Mouse (Mus musculus) 3T3-L1 (cell line): ENCODE results near the gene Mgmt.

ENCODE experiments used
- DNase-seq: peaks from one replicate; pipeline ENCODE4 v3.0.0-alpha.2; 2015; ENCODE audit warnings: low read depth, low spot score

Gene Mgmt

DNA sequence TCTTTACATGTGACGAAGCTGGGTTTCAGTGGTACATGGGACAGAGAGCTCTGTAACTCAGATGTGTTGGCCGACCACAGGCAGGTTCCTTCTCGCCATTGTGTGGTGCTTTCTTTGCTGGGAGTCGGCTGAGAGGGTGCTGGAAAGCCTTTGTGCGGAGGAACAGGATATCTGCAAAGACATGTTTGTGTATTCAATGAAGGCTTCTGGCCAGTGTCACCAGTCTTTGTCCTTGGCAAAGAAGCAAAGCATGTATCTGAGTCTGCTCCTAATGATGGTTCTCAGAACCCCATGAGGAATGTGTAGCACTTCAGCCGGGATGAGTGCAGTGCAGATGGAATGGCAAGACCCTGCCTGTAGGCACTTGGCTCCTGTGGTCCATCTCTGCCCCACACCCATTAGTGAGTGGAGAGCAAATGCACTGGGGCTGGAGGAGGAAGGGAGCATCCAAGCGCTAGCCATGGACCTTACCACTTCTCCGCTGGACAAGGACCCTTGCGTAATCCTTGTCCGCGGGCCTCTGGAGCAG, 14.3 kb downstream of the Mgmt start:
- DNase-seq, result no peak

- DNase-seq, result no peak
Observed at GRCm38 (mm10) chr7:136912901-136913300, 18.5 kb downstream of the Mgmt start.

DNA sequence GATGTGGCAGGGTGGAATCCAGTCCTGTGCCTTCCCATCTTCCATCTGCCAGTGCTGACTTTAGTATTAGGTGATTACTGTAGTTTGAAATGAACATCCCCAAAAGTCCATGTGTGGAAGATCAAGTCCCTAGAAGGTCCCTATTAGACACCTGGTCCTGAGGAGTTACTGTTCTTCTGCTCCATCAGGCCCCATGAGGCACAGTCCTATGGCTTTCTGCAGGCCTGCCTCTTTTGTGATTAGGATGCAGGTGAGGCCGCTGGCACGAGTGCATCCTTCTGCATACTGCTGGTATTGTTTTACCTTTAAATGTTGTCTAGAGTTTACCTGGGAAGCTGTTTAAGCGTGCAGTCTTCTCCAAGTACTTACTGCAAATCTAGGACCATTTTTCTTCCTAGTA, 21.6 kb downstream of the Mgmt start:
- DNase-seq, result no peak

DNA sequence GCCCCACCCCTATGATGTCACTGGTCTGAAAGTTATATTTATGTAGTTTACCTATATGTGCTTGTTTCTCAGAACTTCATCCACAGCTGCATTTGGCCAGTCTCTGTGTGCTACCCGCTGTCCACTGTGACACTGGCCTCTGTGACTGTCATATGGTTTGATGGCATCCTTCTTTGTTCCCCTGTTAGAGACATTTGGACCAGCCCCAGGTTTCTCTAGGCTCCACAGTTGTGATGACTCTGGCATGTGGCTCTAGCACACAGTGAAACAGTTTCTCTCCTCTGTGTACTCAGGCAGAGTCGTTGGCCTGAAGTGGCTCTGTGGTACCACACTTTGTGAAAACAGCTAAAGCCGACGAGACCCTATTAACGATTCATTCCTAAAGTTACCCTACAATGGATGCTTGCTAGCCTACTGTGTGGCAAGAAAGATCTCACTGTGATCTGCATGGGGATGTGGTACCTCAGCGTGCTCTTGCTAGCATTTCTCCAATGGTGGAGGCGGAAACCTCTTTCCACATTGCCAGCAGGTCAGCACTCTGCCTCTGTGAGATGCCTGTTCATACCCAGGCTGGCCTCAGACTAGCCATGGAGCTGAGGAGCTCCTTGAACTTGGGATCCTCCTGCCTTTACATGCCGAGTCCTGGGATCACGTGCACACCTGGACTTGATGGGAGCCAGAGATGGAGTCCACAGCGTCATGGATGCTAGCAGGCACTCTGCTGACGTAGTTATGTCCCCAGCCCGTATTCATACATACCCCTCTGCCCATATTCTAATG, 26.8 kb downstream of the Mgmt start:
- DNase-seq, result no peak

DNA sequence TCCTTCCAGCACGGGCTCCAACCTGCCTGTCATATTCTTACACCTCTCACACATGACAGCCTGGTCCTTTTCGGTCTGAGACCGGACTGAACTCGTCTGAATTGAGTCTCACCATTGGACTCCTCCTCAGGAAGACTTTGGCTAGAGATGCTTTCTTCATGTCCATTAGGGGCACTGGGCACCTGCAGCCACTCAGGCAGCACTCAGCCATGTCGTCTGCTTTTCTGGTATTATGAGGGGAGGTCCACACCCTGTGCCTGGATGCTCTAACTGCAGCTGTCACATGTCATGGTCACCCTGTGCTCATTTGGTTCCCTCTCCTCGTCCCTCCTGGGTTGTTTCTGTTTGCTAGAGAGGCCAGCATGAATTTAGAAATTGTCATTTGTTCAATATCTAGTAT, 27.8 kb downstream of the Mgmt start:
- DNase-seq, result no peak

GRCm38 (mm10) chr7:136924610-136925260, 30.3 kb downstream of the Mgmt start:
- DNase-seq, result no peak

- DNase-seq, result no peak
Observed at GRCm38 (mm10) chr7:136926178-136926577, 31.8 kb downstream of the Mgmt start.

GRCm38 (mm10) chr7:136930451-136930850, 36.0 kb downstream of the Mgmt start:
- DNase-seq, result no peak

GRCm38 (mm10) chr7:136933367-136933766, 39.0 kb downstream of the Mgmt start:
- DNase-seq, result no peak

DNA sequence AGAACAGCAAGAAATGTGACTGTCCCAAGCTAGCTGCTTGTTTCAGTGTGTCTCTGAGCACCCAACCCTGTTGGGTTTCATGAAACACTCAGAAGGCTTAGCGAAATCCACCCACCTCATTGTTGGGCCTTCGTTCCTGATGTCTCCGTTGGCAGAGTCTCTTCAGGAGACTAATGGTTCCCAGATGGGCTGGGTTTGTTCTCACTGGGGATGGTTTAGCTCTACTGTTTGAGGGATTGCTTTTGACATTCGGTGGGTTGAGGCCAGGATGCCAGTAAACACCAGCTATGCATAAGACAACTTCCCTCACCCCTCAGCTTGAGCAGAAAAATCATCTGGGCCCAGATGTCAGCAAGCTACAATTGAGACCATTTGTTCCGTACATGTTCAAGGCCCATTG, 39.9 kb downstream of the Mgmt start:
- DNase-seq, result peak; percentile 23

DNA sequence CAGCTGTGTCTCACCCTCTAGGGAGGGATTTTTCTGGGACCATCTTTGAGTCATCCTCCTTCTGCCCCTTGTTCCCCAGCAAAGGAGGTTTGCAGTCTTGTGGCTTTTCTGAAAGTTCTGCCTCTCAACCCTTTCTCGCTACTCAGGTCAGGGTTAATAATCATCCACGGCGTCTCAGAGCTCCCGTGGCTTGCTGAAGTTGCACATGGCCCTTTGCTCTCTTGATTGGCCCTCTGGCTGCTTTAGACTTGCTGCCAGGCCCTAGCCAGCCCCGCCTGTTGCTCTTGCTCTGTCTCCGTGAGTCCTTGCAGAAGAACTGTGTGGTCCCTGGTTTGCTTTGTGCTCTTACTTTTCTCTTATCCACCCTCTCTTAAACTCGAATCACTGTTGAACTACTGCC, 40.4 kb downstream of the Mgmt start:
- no peak for DNase-seq

DNA sequence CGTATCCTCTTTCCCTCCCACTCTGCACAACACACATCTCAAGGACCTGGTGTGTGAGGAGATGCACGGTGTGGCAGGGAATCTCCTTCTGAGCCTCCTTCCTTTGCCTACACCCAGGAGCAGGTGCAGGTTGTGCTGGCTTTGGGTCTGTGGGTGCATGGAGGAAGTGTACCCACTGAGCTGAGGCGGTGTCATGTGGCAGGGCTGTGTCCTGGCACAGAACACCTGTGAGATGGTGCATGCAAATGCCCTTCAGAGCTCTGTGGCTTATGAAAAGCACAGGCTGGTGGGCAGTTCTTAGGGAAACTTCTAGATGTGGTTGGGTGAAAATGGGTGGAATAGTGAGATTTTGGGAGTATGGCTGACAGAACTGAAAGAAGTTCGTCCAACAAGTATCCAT, 44.0 kb downstream of the Mgmt start:
- no peak for DNase-seq

GRCm38 (mm10) chr7:136942414-136942813, 48.0 kb downstream of the Mgmt start:
- peak; percentile 53 for DNase-seq

DNA sequence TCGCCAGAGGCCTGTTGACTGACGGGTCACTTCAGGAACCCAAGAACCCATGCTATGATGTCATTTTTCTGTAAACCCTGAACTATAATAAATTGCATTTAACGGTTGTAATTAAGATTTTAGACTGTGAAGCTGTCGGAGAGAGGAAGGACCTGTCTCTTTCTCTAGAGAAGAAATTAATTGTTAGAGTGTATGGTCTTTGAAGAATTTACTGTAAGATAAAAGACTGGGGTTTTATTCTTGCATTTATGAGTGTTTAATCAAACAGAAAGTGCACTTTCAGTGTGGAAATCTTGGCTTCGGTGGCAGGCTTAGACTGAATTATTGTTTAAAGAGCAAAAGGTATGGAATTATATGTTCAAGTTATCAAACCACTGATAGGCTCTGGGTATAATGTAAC, 49.5 kb downstream of the Mgmt start:
- no peak for DNase-seq

DNA sequence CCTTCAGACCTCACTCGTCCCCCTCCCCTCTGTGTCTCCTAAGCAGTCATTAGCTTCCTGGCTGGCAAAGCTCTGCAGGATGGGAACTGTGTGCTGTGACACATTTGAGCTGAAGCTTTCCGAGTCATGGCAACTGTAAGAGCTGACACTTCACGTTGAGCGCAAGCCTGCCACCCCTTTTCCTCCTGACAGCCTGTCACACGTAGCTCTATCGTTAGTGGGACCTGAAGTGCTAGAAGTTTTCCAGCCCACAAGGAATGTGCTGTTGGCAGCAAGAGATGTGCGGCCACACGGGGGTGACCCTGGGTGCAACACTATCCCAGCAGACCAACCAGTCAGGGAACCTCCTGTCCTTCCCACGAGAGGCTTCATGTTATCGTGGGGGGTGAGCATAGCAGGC, 51.3 kb downstream of the Mgmt start:
- DNase-seq, result no peak

GRCm38 (mm10) chr7:136946131-136946530, 51.7 kb downstream of the Mgmt start:
- DNase-seq, result no peak

- no peak for DNase-seq
Observed at GRCm38 (mm10) chr7:136948275-136948810, 53.9 kb downstream of the Mgmt start.

DNA sequence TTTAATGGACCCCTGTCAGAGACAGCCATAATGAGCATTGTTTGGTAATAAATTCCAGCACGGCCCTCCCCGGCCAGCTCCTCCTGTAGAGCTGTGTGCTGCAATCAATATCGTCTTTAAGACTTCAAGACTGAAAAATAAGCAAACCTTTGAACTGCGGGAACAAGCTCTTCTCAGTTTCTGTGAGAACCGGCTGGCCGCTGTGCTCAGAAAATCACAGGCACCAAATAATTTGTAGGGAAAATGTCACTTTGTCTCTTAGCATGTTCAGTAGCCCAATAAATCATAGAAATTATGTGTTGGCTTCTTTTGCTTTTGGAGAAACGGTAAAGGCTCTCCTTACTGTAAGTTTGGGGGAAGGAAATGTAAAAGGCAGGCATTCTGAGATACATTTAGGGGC, 58.2 kb downstream of the Mgmt start:
- no peak for DNase-seq

GRCm38 (mm10) chr7:136953251-136953650, 58.8 kb downstream of the Mgmt start:
- DNase-seq, result no peak

DNA sequence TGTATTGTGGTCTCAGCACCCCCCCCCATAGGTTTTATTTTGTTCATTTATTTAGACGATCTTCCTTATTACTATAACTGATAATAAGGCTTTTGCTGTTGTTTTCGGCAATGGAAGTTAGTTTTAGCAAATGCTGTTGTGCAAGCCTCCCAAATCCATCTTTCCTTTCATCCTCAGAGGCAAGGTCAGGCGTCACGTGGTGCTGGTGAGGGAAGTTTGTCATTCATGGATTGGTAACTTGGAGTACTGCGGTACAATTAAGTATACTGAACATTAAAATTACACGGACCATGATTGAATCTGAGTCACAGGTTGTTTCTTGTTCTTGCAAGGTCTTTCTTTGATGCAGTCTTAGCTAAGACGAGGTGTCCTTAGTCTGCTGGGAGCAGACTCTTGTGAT, 77.9 kb downstream of the Mgmt start:
- DNase-seq, result no peak

DNA sequence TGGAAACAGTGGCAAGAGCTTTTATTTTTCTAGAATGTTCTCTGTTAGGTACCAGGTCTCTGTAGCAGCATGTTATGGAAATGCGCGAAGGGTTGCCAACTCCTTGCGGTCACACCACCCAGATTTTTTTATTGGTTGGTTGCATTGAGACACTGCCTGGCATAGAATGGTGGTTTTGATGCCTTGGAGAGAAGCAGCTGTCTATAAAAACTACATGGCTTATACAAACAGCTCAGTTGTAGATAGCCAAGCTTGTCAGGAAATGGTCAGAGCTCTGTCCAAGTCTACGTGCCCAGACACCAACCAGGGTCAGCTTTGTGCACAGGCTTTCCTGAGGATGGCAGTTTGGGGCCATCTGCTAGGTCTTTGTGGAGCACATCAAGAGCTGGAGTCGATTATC, 80.6 kb downstream of the Mgmt start:
- no peak for DNase-seq

DNA sequence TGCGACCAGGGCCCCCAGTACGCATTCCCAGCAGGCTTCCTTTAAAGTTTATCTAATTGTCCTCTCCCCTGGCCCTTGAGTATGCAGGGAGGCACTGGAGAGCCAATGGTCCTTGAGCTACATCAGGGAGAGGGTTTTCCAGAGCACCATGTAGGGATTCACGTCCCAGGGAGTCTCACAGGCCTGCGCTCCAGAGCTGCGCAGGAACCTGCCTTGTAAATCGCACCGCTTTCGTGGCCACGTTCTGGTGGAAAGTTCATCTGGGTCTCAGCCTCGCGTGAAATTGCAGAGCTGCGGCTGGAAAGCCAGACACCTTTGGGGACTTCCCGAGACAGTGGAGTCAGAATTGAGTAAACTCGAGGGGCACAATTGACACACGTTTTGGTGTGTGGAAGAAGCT, 103.0 kb downstream of the Mgmt start:
- DNase-seq, result no peak

DNA sequence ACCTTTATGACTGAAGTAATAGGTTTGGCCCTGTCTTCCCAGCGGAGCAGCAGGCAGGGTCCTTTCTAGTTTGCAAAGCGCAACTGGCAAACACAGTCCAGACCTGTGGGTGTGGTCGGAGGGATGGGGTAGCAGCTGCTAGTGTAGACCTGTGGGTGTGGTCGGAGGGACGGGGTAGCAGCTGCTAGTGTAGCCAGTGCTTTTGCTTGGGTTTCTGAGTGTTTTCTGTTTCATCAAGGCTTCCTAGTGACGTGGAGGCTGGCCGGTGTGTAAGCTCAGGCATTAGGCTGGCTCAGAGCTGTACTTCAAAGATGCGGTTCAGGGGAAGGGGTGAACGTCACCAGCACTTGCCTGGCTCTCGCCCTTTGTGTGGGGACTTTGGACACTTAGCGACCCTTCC, 106.3 kb downstream of the Mgmt start:
- DNase-seq, result no peak
